Mouse (Mus musculus): Measurements from ENCODE around the gene Trim43b. TPM values are rescaled to one million over a fixed set of nuclear protein-coding genes. Genes with fewer than 3 reads are reported as not detected.
"Not testable (repeated sequence)": the region's sequence is repeated elsewhere in the genome, so short reads cannot be mapped to it uniquely, and the experiment has no call there.

Gene Trim43b
- polyA plus RNA-seq (2016; fragmentation: Nextera tagmentation; extraction: Ambion mirVana) = not detected in 2 replicates

- not testable (repeated sequence) for H3K9me3 ChIP-seq; DNase-seq (ENCODE audit: extremely low spot score, low spot score); H3K36me3 ChIP-seq (replicated peaks); H3K4me3 ChIP-seq; H3K27ac ChIP-seq; H3K4me1 ChIP-seq; H3K27me3 ChIP-seq (ENCODE audit: poor library complexity, severe bottlenecking)
- WGBS = 95% methylated on average over 2 of the region's 2 CpGs
Measured at GRCm38 (mm10) chr9:89092735-89093134, at the start of gene Trim43b. Trim43b (minus strand) TSS chr9:89092835.

- WGBS = 91% methylated on average over 7 of the region's 7 CpGs
- not testable (repeated sequence) for H3K36me3 ChIP-seq (replicated peaks); H3K4me1 ChIP-seq; H3K27ac ChIP-seq; H3K9me3 ChIP-seq; H3K27me3 ChIP-seq (ENCODE audit: poor library complexity, severe bottlenecking); DNase-seq (ENCODE audit: extremely low spot score, low spot score); H3K4me3 ChIP-seq
Measured at GRCm38 (mm10) chr9:89104576-89104975, 11.9 kb upstream of the Trim43b start.

GRCm38 (mm10) chr9:89086746-89087145 lies 5.9 kb downstream of the Trim43b start:
- H3K27ac ChIP-seq; H3K36me3 ChIP-seq (replicated peaks); H3K27me3 ChIP-seq (ENCODE audit: poor library complexity, severe bottlenecking); DNase-seq (ENCODE audit: extremely low spot score, low spot score); H3K9me3 ChIP-seq; H3K4me3 ChIP-seq; H3K4me1 ChIP-seq: not testable (repeated sequence)
- 93% methylated on average over 13 of the region's 13 CpGs for WGBS

GRCm38 (mm10) chr9:89079637-89080036 lies 13.0 kb downstream of the Trim43b start:
- 86% methylated on average over 10 of the region's 10 CpGs for WGBS
- H3K27ac ChIP-seq = not testable (repeated sequence)

GRCm38 (mm10) chr9:89076508-89076907 lies 16.1 kb downstream of the Trim43b start:
- DNase-seq (ENCODE audit: extremely low spot score, low spot score); H3K9me3 ChIP-seq; H3K27ac ChIP-seq; H3K36me3 ChIP-seq (replicated peaks); H3K27me3 ChIP-seq (ENCODE audit: poor library complexity, severe bottlenecking); H3K4me3 ChIP-seq; H3K4me1 ChIP-seq: not testable (repeated sequence)
- 90% methylated on average over 2 of the region's 5 CpGs for WGBS

More at GRCm38 (mm10) chr9:89079637-89080036, 13.0 kb downstream of the Trim43b start:
- not testable (repeated sequence) for DNase-seq (ENCODE audit: extremely low spot score, low spot score); H3K9me3 ChIP-seq; H3K4me1 ChIP-seq; H3K27me3 ChIP-seq (ENCODE audit: poor library complexity, severe bottlenecking); H3K4me3 ChIP-seq; H3K36me3 ChIP-seq (replicated peaks)

- not testable (repeated sequence) for H3K4me1 ChIP-seq; H3K9me3 ChIP-seq; H3K4me3 ChIP-seq; H3K27ac ChIP-seq; H3K27me3 ChIP-seq (ENCODE audit: poor library complexity, severe bottlenecking); DNase-seq (ENCODE audit: extremely low spot score, low spot score); H3K36me3 ChIP-seq (replicated peaks)
- 92% methylated on average over 2 of the region's 6 CpGs for WGBS
Measured at GRCm38 (mm10) chr9:89067143-89067501, 25.5 kb downstream of the Trim43b start.

- not testable (repeated sequence) for H3K9me3 ChIP-seq; H3K27ac ChIP-seq; H3K36me3 ChIP-seq (replicated peaks); H3K4me1 ChIP-seq; H3K27me3 ChIP-seq (ENCODE audit: poor library complexity, severe bottlenecking)
- peak; percentile 19 for DNase-seq (ENCODE audit: extremely low spot score, low spot score)
- 73% methylated on average over 42 of the region's 44 CpGs for WGBS
- peak overlapping the region; percentile 27; the same call in 1 of the 2 replicates for H3K4me3 ChIP-seq
Measured at GRCm38 (mm10) chr9:89066378-89067142, 26.1 kb downstream of the Trim43b start.

Other genes with a start within 250 kb of the Trim43b start
- not detected in 2 replicates for gene Bcl2a1a, start 135.9 kb downstream of the Trim43b start, polyA plus RNA-seq (2016; fragmentation: Nextera tagmentation; extraction: Ambion mirVana)
- gene Bcl2a1b, start 106.4 kb upstream of the Trim43b start, polyA plus RNA-seq (2016; fragmentation: Nextera tagmentation; extraction: Ambion mirVana) = 0.22 and 0.40 TPM in 2 replicates
- not detected in 2 replicates for gene Gm29094, start 106.5 kb upstream of the Trim43b start, polyA plus RNA-seq (2016; fragmentation: Nextera tagmentation; extraction: Ambion mirVana)
- 15.5 and 15.6 TPM in 2 replicates for gene Mthfs, start 117.8 kb upstream of the Trim43b start, polyA plus RNA-seq (2016; fragmentation: Nextera tagmentation; extraction: Ambion mirVana)

Measured in forebrain, embryonic 10.5 days (tissue).